8 mouse cellular contexts compared by ENCODE assay signal in the genomic region with DNA sequence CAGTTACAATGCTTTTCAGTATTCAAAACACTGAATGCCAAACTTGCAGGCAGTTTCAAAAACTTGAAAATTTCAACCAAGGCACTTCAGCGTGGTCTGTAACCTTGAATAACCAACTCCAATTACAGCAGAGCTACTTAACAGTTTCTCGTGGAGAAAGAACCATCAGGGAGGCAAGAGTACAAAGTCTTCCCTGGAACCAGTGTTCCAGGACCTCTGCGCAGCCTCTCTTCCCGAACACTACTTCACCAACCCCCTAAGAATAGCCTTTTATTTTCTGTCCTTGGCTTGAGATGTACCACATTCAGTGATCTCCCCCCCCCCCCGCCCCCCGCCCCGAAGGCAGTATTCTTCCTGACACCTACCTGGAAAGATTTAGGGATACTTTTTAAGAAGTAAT. TPM values are rescaled to one million over a fixed set of nuclear protein-coding genes. Genes with fewer than 3 reads are reported as not detected.
DNase-seq lines count a peak whose midpoint lies in the region; ATAC-seq and TF ChIP-seq lines count a peak whose summit lies in the region.

No protein-coding gene starts in this region.

- H3K79me2 ChIP-seq in liver, adult 2 months (ENCODE audit: control insufficient read depth, insufficient read depth, low read length): peaks cover 10% of the 10 kb centered on the region; the same call in 1 of the 2 replicates

- WGBS in liver, adult 2 months: 2% methylated on average over 7 of the region's 7 CpGs
- WGBS in heart, postnatal 0 days: 2% methylated on average over 7 of the region's 7 CpGs
- WGBS in limb, embryonic 14.5 days: 7% methylated on average over 7 of the region's 7 CpGs
- 4% methylated on average over 7 of the region's 7 CpGs for WGBS in stomach, embryonic 14.5 days

- peaks cover 6% of the 10 kb centered on the region for H3K36me3 ChIP-seq in liver, adult 2 months (ENCODE audit: control insufficient read depth, insufficient read depth, low read length)
- H3K36me3 ChIP-seq in heart, postnatal 0 days (replicated peaks; ENCODE audit: control insufficient read depth, insufficient read depth, low read length): peaks cover 4% of the 10 kb centered on the region; the same call in 1 of the 2 replicates
- H3K36me3 ChIP-seq in limb, embryonic 14.5 days (ENCODE audit: control insufficient read depth, insufficient read depth, low read length): 0 out of 2 replicates have a peak, but pooled peaks cover 10% of the 10 kb centered on the region
- peaks cover 4% of the 10 kb centered on the region; the same call in 1 of the 2 replicates for H3K36me3 ChIP-seq in stomach, embryonic 14.5 days (ENCODE audit: control insufficient read depth, insufficient read depth, low read length)

- H3K9ac ChIP-seq in liver, adult 2 months (ENCODE audit: low read depth, low read length): no peak overlapping the region
- peak overlapping the region; percentile 90 for H3K9ac ChIP-seq in heart, postnatal 0 days (replicated peaks; ENCODE audit: low read depth, low read length)
- H3K9ac ChIP-seq in limb, embryonic 14.5 days (ENCODE audit: low read depth, low read length, severe bottlenecking): peak overlapping the region; percentile 91
- H3K9ac ChIP-seq in stomach, embryonic 14.5 days (replicated peaks; ENCODE audit: low read depth, low read length): peak overlapping the region; percentile 87

- H3K4me3 ChIP-seq in liver, adult 2 months (ENCODE audit: insufficient read depth, low read depth, low read length): peak overlapping the region; percentile 91
- H3K4me3 ChIP-seq in heart, postnatal 0 days (ENCODE audit: low read depth, low read length): peak overlapping the region; percentile 99
- peak overlapping the region; percentile 97 for H3K4me3 ChIP-seq in limb, embryonic 14.5 days (replicated peaks; ENCODE audit: low read length)
- peak overlapping the region; percentile 97 for H3K4me3 ChIP-seq in stomach, embryonic 14.5 days (ENCODE audit: low read depth, low read length)

- H3K27ac ChIP-seq in liver, adult 2 months (replicated peaks; ENCODE audit: insufficient read depth, low read depth, low read length): no peak overlapping the region
- H3K27ac ChIP-seq in heart, postnatal 0 days (ENCODE audit: low read depth): peak overlapping the region; percentile 95
- H3K27ac ChIP-seq in limb, embryonic 14.5 days (replicated peaks; ENCODE audit: low read depth, low read length): no peak overlapping the region
- no peak overlapping the region; the same call in 1 of the 2 replicates for H3K27ac ChIP-seq in stomach, embryonic 14.5 days (ENCODE audit: low read length)

- peaks cover 5% of the 10 kb centered on the region; the same call in 1 of the 2 replicates for H3K4me1 ChIP-seq in liver, adult 2 months (ENCODE audit: control insufficient read depth, insufficient read depth, low read length)
- H3K4me1 ChIP-seq in heart, postnatal 0 days (ENCODE audit: control insufficient read depth, insufficient read depth): peaks cover 14% of the 10 kb centered on the region
- H3K4me1 ChIP-seq in limb, embryonic 14.5 days (ENCODE audit: control insufficient read depth, insufficient read depth, low read length): peaks cover 19% of the 10 kb centered on the region
- peaks cover 22% of the 10 kb centered on the region for H3K4me1 ChIP-seq in stomach, embryonic 14.5 days (ENCODE audit: control insufficient read depth, insufficient read depth, low read length)

- no peak for TF ChIP-seq CTCF in liver, adult 2 months (IDR thresholded peaks at IDR 0.05; ENCODE audit: low read depth, low read length)
- no peak for TF ChIP-seq CTCF in heart, postnatal 0 days (IDR thresholded peaks at IDR 0.05; ENCODE audit: low read depth)

- ATAC-seq in heart, postnatal 0 days (ENCODE audit: insufficient read depth, low read depth): no peak
- ATAC-seq in limb, embryonic 14.5 days (ENCODE audit: low FRiP score, low read depth): no peak
- ATAC-seq in stomach, embryonic 14.5 days (ENCODE audit: insufficient number of reproducible peaks, insufficient read depth, low FRiP score, low read depth): no peak
- ATAC-seq in activated CD4-positive, CD25-positive, alpha-beta regulatory T cell, adult 4 months: no peak

- DNase-seq in liver, adult 2 months (ENCODE audit: extremely low read depth, low read depth, low spot score): peak; percentile 58
- DNase-seq in liver: no peak
- peak; percentile 22 for DNase-seq in heart, postnatal 0 days (ENCODE audit: low spot score)
- DNase-seq in limb, embryonic 14.5 days (ENCODE audit: low spot score): no peak
- no peak for DNase-seq in spleen, adult 18-20 months
- DNase-seq in layer of hippocampus, adult 8-10 months (ENCODE audit: low spot score in 2 of 2): no peak

- TF ChIP-seq POLR2A in liver, adult 2 months (IDR thresholded peaks at IDR 0.05; ENCODE audit: extremely low read depth, insufficient read depth, low read length): no peak
- TF ChIP-seq POLR2A in limb, embryonic 14.5 days (IDR thresholded peaks at IDR 0.05; ENCODE audit: borderline replicate concordance, extremely low read depth, insufficient read depth, insufficient read length): no peak

- no peak for TF ChIP-seq EP300 in heart, postnatal 0 days (IDR thresholded peaks at IDR 0.05; ENCODE audit: low read depth)

- H3K9me3 ChIP-seq in heart, postnatal 0 days (replicated peaks; ENCODE audit: control insufficient read depth, low read length): no peaks in the 10 kb centered on the region
- H3K9me3 ChIP-seq in limb, embryonic 14.5 days (ENCODE audit: control insufficient read depth, low read length): no peaks in the 10 kb centered on the region
- no peaks in the 10 kb centered on the region for H3K9me3 ChIP-seq in stomach, embryonic 14.5 days (ENCODE audit: control insufficient read depth, low read depth, low read length)

- H3K27me3 ChIP-seq in liver, adult 2 months (ENCODE audit: control insufficient read depth, insufficient read depth, low read length): no peaks in the 10 kb centered on the region
- H3K27me3 ChIP-seq in heart, postnatal 0 days (ENCODE audit: control insufficient read depth, insufficient read depth, low read length): no peaks in the 10 kb centered on the region
- H3K27me3 ChIP-seq in limb, embryonic 14.5 days (ENCODE audit: control insufficient read depth, insufficient read depth, low read length): no peaks in the 10 kb centered on the region
- no peaks in the 10 kb centered on the region for H3K27me3 ChIP-seq in stomach, embryonic 14.5 days (ENCODE audit: control insufficient read depth, insufficient read depth, low read length)

- H3K4me2 ChIP-seq in heart, postnatal 0 days (ENCODE audit: low read depth, low read length): peak overlapping the region; percentile 82
- peak overlapping the region; percentile 88 for H3K4me2 ChIP-seq in limb, embryonic 14.5 days (replicated peaks; ENCODE audit: low read depth, low read length, severe bottlenecking)
- H3K4me2 ChIP-seq in stomach, embryonic 14.5 days (replicated peaks; ENCODE audit: low read depth, low read length): peak overlapping the region; percentile 60

RNA-seq across cellular contexts. Expression of a gene that starts 1.0 kb away (rescaled TPM):
- total RNA-seq in liver, adult 2 months (2014; rRNA removed): 39.7 and 40.7 TPM in 2 replicates
- polyA plus RNA-seq in liver, adult 2 months (2012; rRNA removed): 1.7 and 1.8 TPM in 2 replicates
- 27.1 and 30.9 TPM in 2 replicates for total RNA-seq in heart, postnatal 0 days (2014; rRNA removed; ENCODE audit: low replicate concordance)
- 7.1 and 7.6 TPM in 2 replicates for polyA plus RNA-seq in heart, postnatal 0 days (2015; fragmentation: Nextera tagmentation; extraction: Ambion mirVana)
- polyA plus RNA-seq in limb, embryonic 14.5 days (2012; rRNA removed): 21.4 and 21.8 TPM in 2 replicates
- 22.9 and 29.8 TPM in 2 replicates for polyA plus RNA-seq in limb, embryonic 14.5 days (2014; fragmentation: Nextera tagmentation; extraction: Ambion mirVana)
- polyA plus RNA-seq in stomach, embryonic 14.5 days (2014; fragmentation: Nextera tagmentation; extraction: Ambion mirVana): 40.2 and 42.4 TPM in 2 replicates
- 10 to 100 TPM; 27.1 to 35.8 (median 34.3) TPM for total RNA-seq in layer of hippocampus, adult 8-10 months (2022)
- 10 to 100 TPM; 51.6 to 62.7 TPM for polyA plus RNA-seq in activated CD4-positive, CD25-positive, alpha-beta regulatory T cell, adult 4 months (2017; shearing (Covaris generic))

Comparison
In these comparisons a context has a peak if more than half of its experiments do, and no peak if none do; other contexts are left out.
1. DNase-seq: peak in liver, adult 2 months (single experiment) and heart, postnatal 0 days (single experiment); none in liver (single experiment), limb, embryonic 14.5 days (single experiment), spleen, adult 18-20 months (0 of 2) and layer of hippocampus, adult 8-10 months (0 of 2).
2. Peak in every context shown above with its lines, with median percentiles within 50 percentile points of each other: H3K4me3 ChIP-seq and H3K4me2 ChIP-seq.